Mouse (Mus musculus): ENCODE measurements around the gene Clca3a2.
"Not testable (repeated sequence)": the region's sequence is repeated elsewhere in the genome, so short reads cannot be mapped to it uniquely, and the experiment has no call there.

Gene Clca3a2

GRCm38 (mm10) chr3:144747706-144748105, 71.6 kb downstream of the Clca3a2 start:
- not testable (repeated sequence) for DNase-seq (ENCODE audit: low read depth, low spot score)

Measured in forelimb bud, embryonic 11.5 days (tissue).